Mouse (Mus musculus): ENCODE measurements around the gene Prrg3.
"Not testable (repeated sequence)": the region's sequence is repeated elsewhere in the genome, so short reads cannot be mapped to it uniquely, and the experiment has no call there.

Gene Prrg3

GRCm38 (mm10) chrX:71962073-71963051 is at the start of gene Prrg3:
Gene Prrg3 (plus strand): TSS chrX:71962624.
- peak; percentile 54 for DNase-seq (ENCODE audit: low spot score in 2 of 2)

DNA sequence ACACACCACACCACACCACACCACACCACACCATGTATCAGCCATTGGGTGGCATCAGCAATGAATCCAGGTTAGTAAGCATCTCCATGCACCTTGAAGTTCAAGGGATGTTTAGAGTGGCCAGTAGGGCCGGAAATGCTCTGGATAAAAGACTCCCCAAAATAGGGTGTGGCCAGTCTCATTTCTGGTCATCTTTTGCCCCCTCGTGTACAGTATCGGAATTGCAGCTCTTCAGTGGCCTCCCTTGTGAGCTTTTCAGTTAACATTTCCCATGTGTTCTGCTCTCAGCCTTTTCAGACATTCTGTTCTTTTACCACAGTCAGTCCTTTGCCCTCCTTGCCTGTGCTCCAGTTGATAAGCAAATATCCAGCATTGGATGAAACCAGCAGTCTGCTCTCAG is 15.8 kb upstream of the Prrg3 start:
- DNase-seq (ENCODE audit: low spot score in 2 of 2): peak in 1 of 2 experiments; percentile 29

DNA sequence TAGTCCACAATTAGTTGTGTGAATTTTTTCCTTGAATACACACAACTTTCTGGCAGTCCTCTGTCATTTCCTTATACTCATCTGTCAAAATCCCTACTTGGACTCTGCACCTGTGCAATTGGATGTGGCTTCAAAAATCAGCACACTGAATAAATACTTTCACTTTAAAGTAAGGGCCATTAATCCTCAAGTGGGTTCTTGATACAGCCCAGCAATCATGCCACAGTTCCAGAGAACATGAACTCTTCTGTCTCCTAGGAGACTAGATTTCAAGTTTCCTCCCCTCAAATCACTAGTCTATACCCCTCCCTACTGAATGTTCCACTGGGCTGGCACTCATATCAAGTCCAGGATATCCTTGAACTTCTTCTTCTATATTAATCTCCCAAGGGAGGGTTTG is 4.1 kb upstream of the Prrg3 start:
- no peak for DNase-seq (ENCODE audit: low spot score in 2 of 2)

GRCm38 (mm10) chrX:71963275-71963912 is 970 bp downstream of the Prrg3 start:
- DNase-seq (ENCODE audit: low spot score in 2 of 2): peak; percentile 38 to 48

DNA sequence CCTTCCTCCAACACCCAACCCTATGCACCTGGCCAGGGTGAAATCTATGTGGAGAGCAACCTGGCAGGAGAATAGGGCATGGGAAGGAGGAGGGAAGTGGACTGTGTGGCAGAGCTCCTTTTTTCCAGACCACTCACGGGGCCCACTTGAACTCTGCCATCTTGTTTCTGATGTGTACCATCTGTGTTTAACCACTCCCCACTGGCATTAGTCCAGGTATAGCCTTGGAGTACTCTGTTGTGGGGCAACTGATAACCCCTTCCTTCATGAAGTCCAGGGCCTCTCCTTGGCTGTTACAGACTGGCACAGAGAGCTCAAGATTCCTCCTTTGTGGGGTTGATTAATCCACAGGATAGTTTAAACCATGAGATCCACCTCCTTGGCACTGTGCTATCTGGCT is 5.8 kb downstream of the Prrg3 start:
- no peak for DNase-seq (ENCODE audit: low spot score in 2 of 2)

- peak; percentile 28 to 36 for DNase-seq (ENCODE audit: low spot score in 2 of 2)
Observed at GRCm38 (mm10) chrX:71968816-71969215, 6.4 kb downstream of the Prrg3 start.

DNA sequence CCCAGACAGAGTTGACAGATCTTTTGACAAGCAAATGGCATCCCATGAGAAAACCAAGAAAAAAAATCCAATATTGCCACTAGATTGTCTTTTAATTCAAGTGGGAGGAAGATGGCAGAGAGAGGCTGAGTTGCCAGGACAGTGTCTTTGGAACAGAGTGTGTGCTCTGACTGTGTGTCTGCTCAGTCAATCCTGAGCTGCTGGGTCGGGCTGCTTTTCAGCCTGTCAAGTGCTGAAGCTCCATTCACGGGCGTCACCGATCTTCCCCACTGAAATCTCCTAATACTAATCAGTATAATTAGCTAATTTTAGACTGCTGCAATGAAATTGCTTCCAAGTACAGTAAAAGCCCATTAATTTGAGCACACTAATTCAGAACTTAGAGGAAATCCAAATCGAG is 8.9 kb downstream of the Prrg3 start:
- no peak for DNase-seq (ENCODE audit: low spot score in 2 of 2)

DNA sequence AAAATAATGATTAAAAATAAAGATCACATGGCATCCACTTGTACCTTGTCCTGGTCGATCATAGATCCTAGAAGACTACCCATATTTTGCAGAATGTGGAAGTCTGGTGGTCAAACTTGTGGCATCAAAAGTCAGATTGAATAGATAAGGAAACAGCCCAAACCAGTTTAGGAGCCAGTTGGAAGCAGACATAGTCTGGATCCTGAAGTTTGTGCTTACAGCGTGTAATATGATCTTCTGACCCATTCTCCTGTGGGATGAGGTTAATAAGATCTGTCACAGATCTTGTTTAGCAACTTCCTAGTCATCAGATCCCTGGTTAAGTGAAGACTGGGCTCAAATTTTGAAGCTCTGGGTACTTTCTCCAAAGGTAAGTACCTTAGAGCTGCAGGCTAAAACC is 10.3 kb downstream of the Prrg3 start, which contains the start of gene Fate1:
Gene Fate1 (plus strand): TSS at position 301 of the 400 bp plus-strand sequence.
- DNase-seq (ENCODE audit: low spot score in 2 of 2): no peak

DNA sequence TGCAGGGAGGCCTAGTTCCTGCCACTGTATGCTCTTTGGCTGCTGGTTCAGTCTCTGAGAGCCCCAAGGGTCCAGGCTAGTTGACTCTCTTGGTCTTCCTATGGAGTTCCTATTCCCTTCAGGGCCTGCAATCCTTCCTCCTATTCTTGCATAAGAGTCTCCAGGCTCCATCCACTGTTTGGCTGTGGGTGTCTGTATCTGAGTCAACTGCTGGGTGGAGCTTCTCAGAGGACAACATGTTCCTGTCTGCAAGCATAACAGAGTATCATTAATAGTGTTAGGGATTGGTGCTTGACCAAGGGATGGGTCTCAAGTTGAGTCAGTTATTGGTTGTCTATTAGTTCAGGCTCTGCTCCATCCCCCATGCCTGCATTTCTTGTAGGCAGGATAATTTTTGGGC is 15.3 kb downstream of the Prrg3 start:
- DNase-seq (ENCODE audit: low spot score in 2 of 2): not testable (repeated sequence)

DNA sequence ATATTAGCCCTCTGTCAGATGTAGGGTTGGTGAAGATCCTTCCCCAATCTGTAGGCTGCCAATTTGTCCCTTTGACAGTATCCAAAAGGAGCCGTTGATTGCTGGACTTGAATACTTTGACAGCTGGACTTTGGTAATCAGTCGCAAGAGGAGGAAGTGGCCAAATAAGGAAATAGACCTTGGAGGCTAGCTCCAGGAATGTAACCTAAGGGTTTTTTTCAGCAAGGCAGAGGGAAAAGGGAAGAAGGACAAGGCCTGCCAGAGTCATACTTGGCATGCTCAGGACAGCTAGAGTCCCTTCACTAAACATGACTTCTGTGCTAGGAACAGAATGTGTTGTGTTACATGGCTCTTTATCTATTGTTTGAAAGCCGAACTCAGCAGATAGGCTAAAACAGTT is 18.0 kb downstream of the Prrg3 start:
- no peak for DNase-seq (ENCODE audit: low spot score in 2 of 2)

DNA sequence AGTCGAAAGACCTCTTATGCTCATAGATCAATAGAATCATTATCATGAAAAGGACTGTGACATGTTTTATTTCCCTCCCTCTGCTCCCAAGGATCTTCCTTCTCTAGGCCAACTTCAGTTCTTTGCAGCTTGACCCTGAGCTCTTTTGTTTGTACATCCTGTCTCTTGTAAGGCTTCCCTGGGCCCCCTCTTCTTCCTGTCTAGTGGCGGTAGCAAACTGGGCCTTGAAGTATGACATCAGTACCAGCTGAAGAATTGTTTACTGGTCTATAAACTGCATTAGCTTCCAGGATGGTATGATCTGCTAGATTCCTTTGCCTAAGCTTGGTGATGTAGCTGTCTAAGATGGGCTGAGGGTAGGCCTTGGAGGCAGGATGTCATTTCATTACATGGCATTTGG is 18.9 kb downstream of the Prrg3 start:
- no peak for DNase-seq (ENCODE audit: low spot score in 2 of 2)

DNA sequence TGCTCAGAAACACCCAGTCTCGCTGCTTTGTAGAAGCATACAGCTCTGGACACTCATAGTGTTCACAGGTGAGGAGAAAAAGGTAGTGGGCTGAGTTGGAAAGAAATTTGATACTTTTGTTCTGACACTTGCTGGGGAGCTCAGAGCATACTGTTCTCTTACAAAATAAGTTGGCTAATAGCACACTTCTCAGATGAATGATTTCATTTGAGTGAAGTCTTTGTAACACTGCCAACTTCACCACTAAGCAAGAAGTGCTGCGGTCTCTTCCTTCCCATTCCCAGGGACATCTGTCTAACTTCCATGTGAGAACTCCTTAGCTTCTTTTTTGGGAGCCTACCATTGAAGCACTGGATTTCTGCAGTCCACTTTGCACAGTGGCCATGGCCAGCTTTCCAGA is 20.8 kb downstream of the Prrg3 start:
- no peak for DNase-seq (ENCODE audit: low spot score in 2 of 2)

- peak in 1 of 2 experiments; percentile 26 for DNase-seq (ENCODE audit: low spot score in 2 of 2)
Observed at GRCm38 (mm10) chrX:71983775-71984174, 21.4 kb downstream of the Prrg3 start.

GRCm38 (mm10) chrX:71991549-71991948 is 29.1 kb downstream of the Prrg3 start, which contains the start of gene Cnga2:
Gene Cnga2 (plus strand): TSS chrX:71991849.
- DNase-seq (ENCODE audit: low spot score in 2 of 2): no peak

DNA sequence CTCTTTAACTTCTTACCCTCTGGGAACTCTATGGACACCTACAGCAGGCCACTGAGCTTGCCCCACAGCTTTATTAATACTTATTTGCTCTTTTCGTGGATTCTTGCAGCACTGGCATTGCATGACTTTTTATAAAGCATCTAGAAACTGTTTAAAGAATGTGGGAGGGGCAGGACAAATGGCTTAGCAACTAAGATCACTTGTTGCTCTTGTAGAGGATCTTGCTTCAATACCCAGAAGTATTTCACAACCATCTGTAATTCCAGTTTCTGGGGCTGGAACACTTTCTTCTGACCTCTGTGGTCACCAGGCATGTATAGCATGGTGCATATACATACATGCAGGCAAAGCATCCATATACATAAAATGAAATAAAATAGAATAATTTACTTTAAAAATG is 33.5 kb downstream of the Prrg3 start:
- DNase-seq (ENCODE audit: low spot score in 2 of 2): no peak

GRCm38 (mm10) chrX:72009930-72010329 is 47.5 kb downstream of the Prrg3 start:
- no peak for DNase-seq (ENCODE audit: low spot score in 2 of 2)

DNA sequence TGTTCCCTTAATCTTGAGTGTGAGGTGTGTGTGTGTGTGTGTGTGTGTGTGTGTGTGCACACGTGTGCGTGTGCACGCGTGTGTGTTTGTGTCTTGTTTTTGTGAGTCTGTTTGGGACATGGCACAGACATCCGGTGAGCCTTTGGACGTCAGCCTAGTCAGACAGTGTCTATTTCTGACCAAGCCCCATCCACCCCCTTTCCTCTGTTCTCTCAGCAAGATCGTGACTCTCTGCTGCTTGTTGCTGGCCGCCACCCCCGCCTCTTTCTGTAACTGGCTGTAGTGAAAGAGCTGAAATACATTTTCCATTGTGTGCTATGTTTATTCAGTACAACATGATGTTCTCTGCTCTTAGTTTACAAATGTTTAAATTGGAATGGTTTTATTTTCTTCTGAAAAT is 49.8 kb downstream of the Prrg3 start:
- peak; percentile 42 to 57 for DNase-seq (ENCODE audit: low spot score in 2 of 2)

DNA sequence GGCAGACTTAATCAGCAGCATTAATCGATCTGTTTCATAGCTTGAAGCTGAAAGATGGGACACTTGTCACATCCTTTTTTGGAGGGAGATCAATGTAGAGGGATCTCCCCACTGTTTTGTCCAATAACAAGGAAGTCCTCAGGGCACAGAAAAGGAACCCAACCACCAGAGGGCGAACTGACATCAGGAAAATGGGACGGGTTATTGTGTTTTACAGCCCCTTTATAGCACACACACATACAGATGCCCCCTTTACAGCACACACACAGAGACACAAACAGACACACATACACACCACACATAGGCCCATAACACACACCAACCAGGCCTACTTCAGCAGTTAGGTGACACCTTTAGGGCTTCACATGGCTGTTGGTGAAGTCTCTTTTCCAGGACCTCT is 50.4 kb downstream of the Prrg3 start:
- peak; percentile 38 to 46 for DNase-seq (ENCODE audit: low spot score in 2 of 2)

DNA sequence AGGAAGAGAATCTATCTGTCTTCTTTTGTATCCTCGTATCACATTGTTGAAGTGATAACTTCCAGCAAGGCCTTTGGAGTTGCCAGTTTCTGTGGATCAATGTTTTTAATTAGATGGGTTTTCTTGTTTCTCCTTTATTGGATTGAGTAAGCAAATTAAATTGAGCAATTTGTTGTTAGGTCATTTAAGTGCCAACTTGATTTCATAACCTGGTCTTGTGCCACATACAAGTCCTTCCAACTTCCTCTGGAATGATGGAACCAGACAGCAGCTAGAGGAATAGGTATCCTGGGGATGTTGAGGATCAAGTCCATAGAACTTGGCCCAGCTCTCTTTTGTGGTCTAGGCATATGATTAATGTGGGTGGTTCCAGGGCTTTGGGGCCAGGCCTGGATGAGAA is 59.8 kb downstream of the Prrg3 start:
- no peak for DNase-seq (ENCODE audit: low spot score in 2 of 2)
